Comparison of ENCODE assay signal across 8 mouse cellular contexts in genomic region chr6:135400306-135400705, GRCm38 (mm10). TPM values are rescaled to one million over a fixed set of nuclear protein-coding genes. Genes with fewer than 3 reads are reported as not detected.
DNase-seq lines count a peak whose midpoint lies in the region; TF ChIP-seq lines count a peak whose summit lies in the region.

No protein-coding gene starts in this region.

- 46% methylated on average over 3 of the region's 3 CpGs for WGBS in heart, adult 2 months
- 48% methylated on average over 3 of the region's 3 CpGs for WGBS in heart, embryonic 10.5 days

- peak; percentile 54 to 65 for DNase-seq in heart, adult 2 months
- no peak for DNase-seq in heart, embryonic 10.5 days (ENCODE audit: low spot score)
- DNase-seq in Muller cell, postnatal 12 days (ENCODE audit: inconsistent ontology term): peak; percentile 24
- DNase-seq in cerebellum, postnatal 25 days: peak; percentile 31 to 70
- peak; percentile 36 to 68 for DNase-seq in heart, adult 9 months (ENCODE audit: low spot score in 2 of 2)
- DNase-seq in layer of hippocampus, adult 9-11 months: peak; percentile 42
- peak; percentile 90 for DNase-seq in lung, postnatal 36 days
- peak; percentile 57 to 85 for DNase-seq in spleen, postnatal 4 days (ENCODE audit: low spot score in 2 of 2)

- H3K4me1 ChIP-seq in heart, adult 2 months (ENCODE audit: control insufficient read depth, insufficient read depth, low read length): peaks cover 5% of the 10 kb centered on the region
- H3K4me1 ChIP-seq in heart, embryonic 10.5 days: 0 out of 2 replicates have a peak, but pooled peaks cover 3% of the 10 kb centered on the region

- no peak overlapping the region for H3K9ac ChIP-seq in heart, adult 2 months (ENCODE audit: low read depth, low read length)

- no peaks in the 10 kb centered on the region for H3K27me3 ChIP-seq in heart, adult 2 months (ENCODE audit: control insufficient read depth, insufficient read depth, low read length)
- H3K27me3 ChIP-seq in heart, embryonic 10.5 days (ENCODE audit: insufficient read depth, poor library complexity, severe bottlenecking): no peaks in the 10 kb centered on the region

- intact Hi-C loops in heart, adult 2 months (cut with DNase I): loop anchor here (1.0 to 2.0 kb wide), 3 partner anchors 151 to 312 kb away; no protein-coding TSS in a partner anchor

- no peak for TF ChIP-seq EP300 in heart, adult 2 months (IDR thresholded peaks at IDR 0.05; ENCODE audit: insufficient read depth, low read depth, low read length)

- no peak for TF ChIP-seq POLR2A in heart, adult 2 months (IDR thresholded peaks at IDR 0.05; ENCODE audit: insufficient read depth, low read depth, low read length)

- H3K79me2 ChIP-seq in heart, adult 2 months (replicated peaks; ENCODE audit: control insufficient read depth, insufficient read depth, low read length): no peaks in the 10 kb centered on the region

- peak; percentile 93 for TF ChIP-seq CTCF in heart, adult 2 months (IDR thresholded peaks at IDR 0.05)

- H3K9me3 ChIP-seq in heart, embryonic 10.5 days: no peaks in the 10 kb centered on the region

- no peaks in the 10 kb centered on the region for H3K36me3 ChIP-seq in heart, adult 2 months (ENCODE audit: control insufficient read depth, insufficient read depth, low read length)
- H3K36me3 ChIP-seq in heart, embryonic 10.5 days: no peaks in the 10 kb centered on the region

- no peak overlapping the region for H3K4me3 ChIP-seq in heart, adult 2 months
- H3K4me3 ChIP-seq in heart, embryonic 10.5 days: no peak overlapping the region

- no peak overlapping the region for H3K27ac ChIP-seq in heart, adult 2 months
- no peak overlapping the region for H3K27ac ChIP-seq in heart, embryonic 10.5 days

RNA-seq across cellular contexts. Expression of gene Emp1, which starts 38.0 kb away (rescaled TPM):
- 10 to 100 TPM; 33.5 to 49.0 TPM for total RNA-seq in heart, adult 2 months (2021)
- polyA plus RNA-seq in heart, adult 2 months (2012; rRNA removed): 52.4 and 125 TPM in 2 replicates
- 5.1 and 10.5 TPM in 2 replicates for polyA plus RNA-seq in heart, embryonic 10.5 days (2016; fragmentation: Nextera tagmentation; extraction: Ambion mirVana)
